Mouse (Mus musculus): ENCODE results near the gene Pycr1. TPM values are rescaled to one million over a fixed set of nuclear protein-coding genes. Genes with fewer than 3 reads are reported as not detected.
A peak's percentile ranks its signal among the peaks of the same experiment; 100 is the strongest.

The Pycr1 gene
- polyA plus RNA-seq, 1 experiment from 2014 or later, result 18.5 TPM

GRCm38 (mm10) chr11:120609250-120609649 is 34.3 kb downstream of the Pycr1 start:
- no peak for DNase-seq (ENCODE audit: low spot score)
- H3K27me3 ChIP-seq (replicated peaks; ENCODE audit: control insufficient read depth, insufficient read depth, low read length), result peaks cover 4% of the 10 kb centered on the region; the same call in 1 of the 2 replicates
- H3K4me1 ChIP-seq (replicated peaks; ENCODE audit: control insufficient read depth, insufficient read depth, low read length), result peaks cover 18% of the 10 kb centered on the region
- H3K4me2 ChIP-seq, result peak overlapping the region; percentile 66
- H3K4me3 ChIP-seq (ENCODE audit: low read depth, low read length), result 0 out of 2 replicates have a peak overlapping the region, but pooled peaks have one; percentile 40
- 32% methylated on average over 8 of the region's 8 CpGs for WGBS
- peak overlapping the region; percentile 36; the same call in 1 of the 2 replicates for H3K27ac ChIP-seq (ENCODE audit: low read depth, low read length)
- ATAC-seq (replicated peaks; ENCODE audit: low FRiP score), result peak; percentile 76
- H3K9ac ChIP-seq (ENCODE audit: low read depth, low read length), result peak overlapping the region; percentile 42; the same call in 1 of the 2 replicates
- no peaks in the 10 kb centered on the region for H3K9me3 ChIP-seq (ENCODE audit: control insufficient read depth, low read length)
- H3K36me3 ChIP-seq (ENCODE audit: control insufficient read depth, insufficient read depth, low read length), result peaks cover 30% of the 10 kb centered on the region

DNA sequence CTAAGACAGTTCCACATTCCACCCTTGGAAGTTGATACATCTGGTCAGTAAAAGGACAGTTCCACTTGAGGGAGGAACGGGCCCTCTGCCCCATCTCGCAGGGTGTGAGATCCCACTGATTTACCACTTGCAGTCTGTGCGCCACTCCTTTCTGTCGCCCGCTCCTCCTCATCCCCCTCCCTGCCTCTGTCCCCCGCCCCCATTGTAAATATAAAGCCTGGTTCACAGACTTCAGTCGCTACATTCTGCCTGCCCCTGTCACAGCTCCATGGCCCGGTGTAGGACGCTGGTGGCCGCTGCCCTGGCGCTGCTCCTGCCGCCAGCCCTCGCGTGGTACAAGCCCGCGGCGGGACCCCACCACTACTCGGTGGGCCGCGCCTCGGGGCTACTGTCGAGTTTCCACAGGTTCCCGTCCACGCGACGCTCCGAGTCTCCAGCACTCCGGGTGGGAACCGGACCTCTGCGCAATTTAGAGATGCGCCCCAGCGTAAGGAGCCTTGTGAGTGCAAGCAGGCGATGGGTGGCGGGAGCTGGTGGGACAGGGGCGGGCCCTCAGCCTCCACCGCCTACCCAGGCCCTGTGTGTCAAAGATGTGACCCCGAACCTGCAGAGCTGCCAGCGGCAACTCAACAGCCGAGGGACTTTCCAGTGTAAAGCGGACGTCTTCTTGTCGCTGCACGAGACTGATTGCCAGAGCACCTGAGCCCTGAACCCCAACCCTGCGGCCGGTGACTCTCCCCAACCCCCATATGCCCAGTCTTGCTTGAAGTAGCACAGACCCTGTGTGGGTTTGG is 35.1 kb downstream of the Pycr1 start, which contains the start of gene Npb:
Npb (plus strand) TSS at position 237 of the 794 bp plus-strand sequence.
- Histone ChIP-seq H3K4me2 (peak within 1 kb of the TSS; percentile 66), H3K9me3 (ENCODE audit: control insufficient read depth, low read length) (no peaks in the 10 kb centered on the region), H3K27me3 (replicated peaks; ENCODE audit: control insufficient read depth, insufficient read depth, low read length) (peaks cover 4% of the 10 kb centered on the region; the same call in 1 of the 2 replicates), H3K36me3 (ENCODE audit: control insufficient read depth, insufficient read depth, low read length) (peaks cover 33% of the 10 kb centered on the region), H3K4me3 (ENCODE audit: low read depth, low read length) (peak within 1 kb of the TSS; percentile 40), H3K27ac (ENCODE audit: low read depth, low read length) (peak within 1 kb of the TSS; percentile 36; the same call in 1 of the 2 replicates), H3K9ac (ENCODE audit: low read depth, low read length) (peak within 1 kb of the TSS; percentile 57), H3K4me1 (replicated peaks; ENCODE audit: control insufficient read depth, insufficient read depth, low read length) (peaks cover 25% of the 10 kb centered on the region)
- ATAC-seq (replicated peaks; ENCODE audit: low FRiP score) (no peak), DNase-seq (ENCODE audit: low spot score) (no peak)
- WGBS, result 15% methylated on average over 45 of the region's 45 CpGs

- no peak overlapping the region for H3K27ac ChIP-seq (ENCODE audit: low read depth, low read length)
Measured at GRCm38 (mm10) chr11:120606764-120607163, 36.8 kb downstream of the Pycr1 start.

DNA sequence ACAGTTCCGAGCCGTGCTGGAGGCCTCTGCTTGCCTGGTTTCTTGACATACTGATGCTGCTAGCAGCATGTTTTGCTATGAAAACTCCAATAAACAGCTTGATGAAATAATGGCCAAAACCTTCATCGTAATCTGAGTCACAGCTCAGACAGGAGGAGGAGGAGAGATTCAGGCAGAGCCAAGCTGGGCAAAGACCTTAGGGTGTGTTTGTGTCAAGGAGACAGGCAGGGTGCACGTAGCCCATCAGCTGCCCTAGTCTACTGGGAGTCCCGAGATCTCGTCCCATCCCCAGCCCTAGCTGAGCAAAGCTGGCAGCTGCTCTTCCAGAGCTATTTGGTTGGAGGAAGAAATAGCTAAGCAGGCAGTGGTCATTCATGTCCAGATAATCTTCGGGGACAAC is 37.9 kb downstream of the Pycr1 start:
- Histone ChIP-seq H3K4me1 (replicated peaks; ENCODE audit: control insufficient read depth, insufficient read depth, low read length) (peaks cover 33% of the 10 kb centered on the region), H3K27ac (ENCODE audit: low read depth, low read length) (no peak overlapping the region), H3K4me3 (ENCODE audit: low read depth, low read length) (no peak overlapping the region), H3K9ac (ENCODE audit: low read depth, low read length) (no peak overlapping the region), H3K9me3 (ENCODE audit: control insufficient read depth, low read length) (no peaks in the 10 kb centered on the region), H3K36me3 (ENCODE audit: control insufficient read depth, insufficient read depth, low read length) (peaks cover 17% of the 10 kb centered on the region), H3K4me2 (no peak overlapping the region), H3K27me3 (replicated peaks; ENCODE audit: control insufficient read depth, insufficient read depth, low read length) (peaks cover 4% of the 10 kb centered on the region; the same call in 1 of the 2 replicates)
- no peak for DNase-seq (ENCODE audit: low spot score)
- ATAC-seq (replicated peaks; ENCODE audit: low FRiP score), result no peak
- 91% methylated on average over 7 of the region's 7 CpGs for WGBS

More at GRCm38 (mm10) chr11:120606764-120607163, 36.8 kb downstream of the Pycr1 start:
- ATAC-seq (replicated peaks; ENCODE audit: low FRiP score), result no peak
- H3K9me3 ChIP-seq (ENCODE audit: control insufficient read depth, low read length), result no peaks in the 10 kb centered on the region
- WGBS, result 81% methylated on average over 4 of the region's 4 CpGs
- no peak overlapping the region for H3K9ac ChIP-seq (ENCODE audit: low read depth, low read length)
- peaks cover 33% of the 10 kb centered on the region for H3K4me1 ChIP-seq (replicated peaks; ENCODE audit: control insufficient read depth, insufficient read depth, low read length)
- no peak for DNase-seq (ENCODE audit: low spot score)
- no peak overlapping the region for H3K4me2 ChIP-seq
- peaks cover 4% of the 10 kb centered on the region; the same call in 1 of the 2 replicates for H3K27me3 ChIP-seq (replicated peaks; ENCODE audit: control insufficient read depth, insufficient read depth, low read length)
- no peak overlapping the region for H3K4me3 ChIP-seq (ENCODE audit: low read depth, low read length)
- H3K36me3 ChIP-seq (ENCODE audit: control insufficient read depth, insufficient read depth, low read length), result peaks cover 25% of the 10 kb centered on the region

- H3K27ac ChIP-seq (ENCODE audit: low read depth, low read length), result peak overlapping the region; percentile 64
Measured at GRCm38 (mm10) chr11:120603545-120603944, 40.0 kb downstream of the Pycr1 start.

DNA sequence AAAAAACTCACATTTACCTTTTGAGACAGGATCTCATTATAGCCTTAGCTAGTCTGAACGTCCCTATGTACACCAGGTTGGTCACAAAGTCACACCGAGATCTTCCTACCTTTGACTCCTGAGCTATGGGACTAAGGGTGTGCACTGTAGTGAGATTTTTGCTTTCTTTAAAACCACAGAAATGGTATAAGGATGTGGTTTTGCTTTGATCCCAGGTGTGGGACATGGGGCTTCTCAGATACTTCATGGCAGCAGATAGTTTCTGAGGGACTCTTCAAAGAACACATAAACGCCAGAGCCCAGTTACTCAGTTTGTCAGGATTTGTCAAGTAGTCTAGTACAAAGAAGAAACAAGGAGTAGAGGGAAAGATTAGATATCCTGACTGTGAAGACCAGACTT is 42.9 kb downstream of the Pycr1 start:
- H3K27ac ChIP-seq (ENCODE audit: low read depth, low read length), result no peak overlapping the region
- no peak overlapping the region for H3K4me3 ChIP-seq (ENCODE audit: low read depth, low read length)
- DNase-seq (ENCODE audit: low spot score), result no peak
- 90% methylated on average over 3 of the region's 3 CpGs for WGBS
- ATAC-seq (replicated peaks; ENCODE audit: low FRiP score), result no peak
- H3K36me3 ChIP-seq (ENCODE audit: control insufficient read depth, insufficient read depth, low read length), result peaks cover 25% of the 10 kb centered on the region
- H3K4me1 ChIP-seq (replicated peaks; ENCODE audit: control insufficient read depth, insufficient read depth, low read length), result peaks cover 38% of the 10 kb centered on the region
- no peaks in the 10 kb centered on the region for H3K9me3 ChIP-seq (ENCODE audit: control insufficient read depth, low read length)
- no peak overlapping the region for H3K9ac ChIP-seq (ENCODE audit: low read depth, low read length)
- no peak overlapping the region for H3K4me2 ChIP-seq
- H3K27me3 ChIP-seq (replicated peaks; ENCODE audit: control insufficient read depth, insufficient read depth, low read length), result no peaks in the 10 kb centered on the region

More at GRCm38 (mm10) chr11:120603545-120603944, 40.0 kb downstream of the Pycr1 start:
- no peaks in the 10 kb centered on the region for H3K9me3 ChIP-seq (ENCODE audit: control insufficient read depth, low read length)
- H3K27me3 ChIP-seq (replicated peaks; ENCODE audit: control insufficient read depth, insufficient read depth, low read length), result peaks cover 3% of the 10 kb centered on the region; the same call in 1 of the 2 replicates
- WGBS, result 54% methylated on average over 2 of the region's 2 CpGs
- H3K9ac ChIP-seq (ENCODE audit: low read depth, low read length), result peak overlapping the region; percentile 35
- no peak for DNase-seq (ENCODE audit: low spot score)
- H3K4me2 ChIP-seq, result peak overlapping the region; percentile 53
- peak; percentile 78 for ATAC-seq (replicated peaks; ENCODE audit: low FRiP score)
- peaks cover 21% of the 10 kb centered on the region for H3K36me3 ChIP-seq (ENCODE audit: control insufficient read depth, insufficient read depth, low read length)
- H3K4me3 ChIP-seq (ENCODE audit: low read depth, low read length), result peak overlapping the region; percentile 20; the same call in 1 of the 2 replicates
- H3K4me1 ChIP-seq (replicated peaks; ENCODE audit: control insufficient read depth, insufficient read depth, low read length), result peaks cover 30% of the 10 kb centered on the region

- no peaks in the 10 kb centered on the region for H3K27me3 ChIP-seq (replicated peaks; ENCODE audit: control insufficient read depth, insufficient read depth, low read length)
- peaks cover 35% of the 10 kb centered on the region for H3K4me1 ChIP-seq (replicated peaks; ENCODE audit: control insufficient read depth, insufficient read depth, low read length)
- H3K36me3 ChIP-seq (ENCODE audit: control insufficient read depth, insufficient read depth, low read length), result peaks cover 34% of the 10 kb centered on the region
- DNase-seq (ENCODE audit: low spot score) (no peak), ATAC-seq (replicated peaks; ENCODE audit: low FRiP score) (no peak)
- H3K9me3 ChIP-seq (ENCODE audit: control insufficient read depth, low read length), result no peaks in the 10 kb centered on the region
- H3K27ac ChIP-seq (ENCODE audit: low read depth, low read length), result peak overlapping the region; percentile 97
- H3K4me2 ChIP-seq, result peak overlapping the region; percentile 97
- 43% methylated on average over 17 of the region's 17 CpGs for WGBS
- H3K4me3 ChIP-seq (ENCODE audit: low read depth, low read length), result peak overlapping the region; percentile 100
- peak overlapping the region; percentile 100 for H3K9ac ChIP-seq (ENCODE audit: low read depth, low read length)
Measured at GRCm38 (mm10) chr11:120598990-120599549, 44.5 kb downstream of the Pycr1 start.

DNA sequence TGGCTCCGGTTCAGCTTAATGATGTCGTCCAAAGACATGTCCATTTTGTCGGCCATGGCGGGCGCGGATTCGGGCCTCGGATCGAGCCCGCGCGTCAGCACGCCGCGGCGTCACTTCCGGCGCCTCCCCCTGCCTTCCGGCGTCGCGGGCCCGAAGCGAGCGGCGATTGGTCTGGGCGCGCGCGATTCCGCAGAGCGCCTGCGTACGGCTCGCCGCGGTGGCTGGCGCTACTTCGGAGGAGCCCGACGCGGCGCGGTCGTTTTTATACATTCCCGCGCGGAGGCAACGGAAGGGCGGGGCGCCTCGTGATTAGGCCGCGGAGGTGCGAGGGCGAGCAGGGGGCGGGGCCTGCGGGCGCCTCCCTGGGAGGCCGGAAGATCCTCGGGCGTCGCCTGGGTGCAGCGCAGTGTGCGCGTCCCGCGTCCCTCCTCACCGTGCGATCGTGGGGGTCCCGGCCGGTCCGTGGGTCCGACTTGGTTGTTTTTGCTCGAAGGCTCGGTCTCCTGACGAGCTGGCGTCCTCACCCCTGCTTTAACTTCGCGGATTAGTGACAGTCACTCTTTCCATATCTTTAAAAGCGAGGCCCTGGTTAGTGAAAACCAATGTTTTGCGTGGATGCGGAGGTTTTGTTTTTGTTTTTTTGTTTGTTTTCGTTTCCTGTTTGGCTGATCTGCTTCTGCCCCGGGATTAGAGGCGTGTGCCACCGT is 45.1 kb downstream of the Pycr1 start, which contains the start of the genes Alyref and Anapc11:
Alyref (minus strand) TSS at position 83 of the 707 bp plus-strand sequence.
Anapc11 (plus strand) TSS at position 139 of the 707 bp plus-strand sequence.
- DNase-seq (ENCODE audit: low spot score) (peak; percentile 94), ATAC-seq (replicated peaks; ENCODE audit: low FRiP score) (peak; percentile 98)
- H3K27ac ChIP-seq (ENCODE audit: low read depth, low read length), result peak within 1 kb of the TSS; percentile 97
- under 1% methylated on average over 88 of the region's 88 CpGs for WGBS
- peaks cover 30% of the 10 kb centered on the region for H3K4me1 ChIP-seq (replicated peaks; ENCODE audit: control insufficient read depth, insufficient read depth, low read length)
- peaks cover 38% of the 10 kb centered on the region for H3K36me3 ChIP-seq (ENCODE audit: control insufficient read depth, insufficient read depth, low read length)
- peak within 1 kb of the TSS; percentile 100 for H3K4me3 ChIP-seq (ENCODE audit: low read depth, low read length)
- H3K4me2 ChIP-seq, result peak within 1 kb of the TSS; percentile 97
- H3K9ac ChIP-seq (ENCODE audit: low read depth, low read length), result peak within 1 kb of the TSS; percentile 100
- no peaks in the 10 kb centered on the region for H3K9me3 ChIP-seq (ENCODE audit: control insufficient read depth, low read length)
- H3K27me3 ChIP-seq (replicated peaks; ENCODE audit: control insufficient read depth, insufficient read depth, low read length), result no peaks in the 10 kb centered on the region
